Mouse (Mus musculus) intestine, embryonic 15.5 days (tissue): ENCODE measurements around the gene Pax1. TPM values are rescaled to one million over a fixed set of nuclear protein-coding genes. Genes with fewer than 3 reads are reported as not detected.

Source experiments
- ATAC-seq: fragments of 200-750 bp; cut with Nextera tagmentation; 2 replicates; pipeline ENCODE4 v1.8.0; 2017; ENCODE audit warnings: moderate TSS enrichment, moderate library complexity
- H3K27ac ChIP-seq: fragments of 300-500 bp; sonication (generic); 2 replicates; pipeline ENCODE4 v1.5.1; 2015; ENCODE audit warnings: mild to moderate bottlenecking, inconsistent platforms
- H3K27me3 ChIP-seq: fragments of 300-500 bp; sonication (generic); replicated peaks from 2 replicates; pipeline ENCODE4 v1.6.1; 2015; ENCODE audit warnings: inconsistent platforms
- H3K36me3 ChIP-seq: fragments of 300-500 bp; sonication (generic); 2 replicates; pipeline ENCODE4 v1.6.1; 2015; ENCODE audit warnings: inconsistent platforms
- H3K4me1 ChIP-seq: fragments of 300-500 bp; sonication (generic); replicated peaks from 2 replicates; pipeline ENCODE4 v1.6.1; 2015; ENCODE audit warnings: inconsistent platforms
- H3K4me2 ChIP-seq: fragments of 300-500 bp; sonication (generic); replicated peaks from 2 replicates; pipeline ENCODE4 v1.6.1; 2015; ENCODE audit warnings: mild to moderate bottlenecking, inconsistent platforms
- H3K4me3 ChIP-seq: fragments of 300-500 bp; sonication (generic); replicated peaks from 2 replicates; pipeline ENCODE4 v1.5.1; 2015; ENCODE audit warnings: inconsistent platforms
- H3K9ac ChIP-seq: fragments of 300-500 bp; sonication (generic); 2 replicates; pipeline ENCODE4 v1.6.1; 2015; ENCODE audit warnings: inconsistent platforms
- H3K9me3 ChIP-seq: fragments of 300-500 bp; sonication (generic); 2 replicates; pipeline ENCODE4 v1.6.1; 2016; ENCODE audit warnings: inconsistent platforms
- WGBS: fragments of 180-500 bp; shearing (Covaris S2); methylation state at CpG from one replicate; pipeline ENCODE4 v1.1.7; 2015; 5-methylcytosine and 5-hydroxymethylcytosine counted together
- polyA plus RNA-seq: library from polyadenylated mRNA; unstranded; fragments of >200 nt; fragmentation: Nextera tagmentation; extraction: Ambion mirVana; gene quantifications from 2 replicates; pipeline ENCODE4 v1.2.1, GENCODE M21; 2015

Pax1 gene
- 0.10 TPM in 1 of 2 replicates, not detected in the other for polyA plus RNA-seq

DNA sequence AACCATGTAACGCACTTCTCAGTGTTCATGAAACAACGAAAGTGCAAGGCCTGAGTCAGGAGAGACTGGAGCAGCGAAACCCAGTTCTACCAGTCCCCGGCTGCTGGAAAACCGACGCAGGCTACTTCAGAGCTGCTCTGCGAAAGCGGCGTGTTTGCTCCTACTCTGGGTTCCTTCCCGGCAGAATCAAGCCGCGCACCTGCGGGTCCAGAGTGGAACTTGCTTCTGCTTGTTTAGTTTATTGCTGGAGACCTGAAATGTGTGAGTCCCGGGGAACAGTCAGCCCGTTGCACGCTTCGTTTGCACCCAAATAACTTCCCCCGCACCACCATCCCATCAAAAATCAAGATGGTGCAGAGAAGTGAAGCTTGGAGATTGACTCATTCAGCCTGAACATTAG is at the start of gene Pax1:
Gene Pax1, plus strand, starts transcription at position 345 of the 400 bp plus-strand sequence.
- no peak within 1 kb of the TSS for H3K27ac ChIP-seq
- under 1% methylated on average over 18 of the region's 18 CpGs for WGBS
- ATAC-seq: no peak
- no peaks in the 10 kb centered on the region for H3K36me3 ChIP-seq
- no peaks in the 10 kb centered on the region for H3K9me3 ChIP-seq
- H3K9ac ChIP-seq: no peak within 1 kb of the TSS
- H3K4me1 ChIP-seq: peaks cover 12% of the 10 kb centered on the region
- no peak within 1 kb of the TSS for H3K4me3 ChIP-seq
- 0 out of 2 replicates have a peak within 1 kb of the TSS, but pooled peaks have one; percentile 3 for H3K4me2 ChIP-seq
- peaks cover 85% of the 10 kb centered on the region for H3K27me3 ChIP-seq

DNA sequence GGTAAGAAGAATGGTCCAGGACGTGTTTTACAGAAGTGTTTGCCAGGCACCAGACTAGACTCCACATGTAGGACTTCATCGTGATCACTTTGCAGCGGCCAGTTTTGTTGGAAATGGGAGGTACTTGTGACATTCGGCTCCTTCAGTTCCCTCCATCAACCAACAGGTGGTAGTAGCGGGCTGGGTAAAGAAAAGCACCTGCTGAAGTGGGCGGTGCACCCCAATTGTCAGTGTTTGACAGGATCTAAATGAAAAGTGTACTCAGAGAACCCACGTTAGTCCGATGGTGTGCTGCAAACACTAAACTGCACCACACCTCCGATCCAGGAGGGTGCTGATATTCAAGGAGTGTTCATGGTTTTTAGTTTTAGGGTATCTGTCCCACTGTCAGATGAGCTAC is 40.7 kb upstream of the Pax1 start:
- 12% methylated on average over 9 of the region's 9 CpGs for WGBS
- ATAC-seq: no peak
- no peaks in the 10 kb centered on the region for H3K4me1 ChIP-seq
- H3K9ac ChIP-seq: no peak overlapping the region
- no peak overlapping the region for H3K4me3 ChIP-seq
- peaks cover 5% of the 10 kb centered on the region; the same call in 1 of the 2 replicates for H3K27me3 ChIP-seq
- H3K4me2 ChIP-seq: no peak overlapping the region
- no peaks in the 10 kb centered on the region for H3K9me3 ChIP-seq
- no peak overlapping the region for H3K27ac ChIP-seq
- no peaks in the 10 kb centered on the region for H3K36me3 ChIP-seq

DNA sequence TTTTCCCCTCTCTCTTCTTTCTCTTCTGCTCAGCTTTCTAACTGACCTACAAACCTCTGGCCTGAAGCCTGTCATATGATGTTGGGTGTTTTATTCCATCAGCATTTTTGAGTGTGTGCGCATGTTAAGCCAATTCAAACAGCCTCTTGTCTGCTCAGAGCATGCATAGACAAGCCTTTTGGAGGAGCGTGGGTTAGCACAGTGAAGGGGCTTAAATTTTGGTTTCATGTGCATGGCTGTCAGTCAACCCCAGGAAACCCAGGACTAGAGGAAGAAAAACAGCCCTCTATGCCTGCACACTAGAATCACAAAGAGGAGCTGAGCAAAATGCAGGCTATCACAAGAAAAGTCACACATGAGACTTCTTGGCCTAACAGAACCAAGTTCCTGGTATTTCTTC is 36.5 kb upstream of the Pax1 start:
- Histone ChIP-seq H3K4me2 (no peak overlapping the region), H3K9ac (no peak overlapping the region), H3K27me3 (peaks cover 5% of the 10 kb centered on the region; the same call in 1 of the 2 replicates), H3K27ac (no peak overlapping the region), H3K9me3 (no peaks in the 10 kb centered on the region), H3K4me3 (no peak overlapping the region), H3K4me1 (no peaks in the 10 kb centered on the region), H3K36me3 (no peaks in the 10 kb centered on the region)
- no peak for ATAC-seq
- 88% methylated on average over 2 of the region's 2 CpGs for WGBS

DNA sequence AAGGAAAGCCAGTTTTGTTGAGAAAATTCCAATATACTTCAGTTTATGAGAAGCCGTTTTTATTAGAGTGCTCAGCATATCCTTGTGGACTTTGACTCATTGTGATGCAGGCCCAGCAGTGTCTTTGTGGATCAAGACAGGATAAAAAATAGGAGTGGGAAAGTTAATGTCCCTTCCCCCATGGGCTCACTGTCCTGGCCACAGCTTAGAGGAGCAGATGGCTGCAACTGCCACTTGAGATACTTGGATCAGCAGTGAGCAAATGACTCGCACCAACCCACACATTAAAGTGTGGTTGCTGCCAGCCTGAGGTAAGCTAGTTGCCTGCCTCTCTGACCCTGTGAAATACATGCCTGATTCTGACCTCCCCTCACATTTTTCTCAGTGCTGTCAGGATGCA is 29.0 kb upstream of the Pax1 start:
- ATAC-seq: no peak
- no peaks in the 10 kb centered on the region for H3K4me1 ChIP-seq
- H3K36me3 ChIP-seq: no peaks in the 10 kb centered on the region
- H3K4me3 ChIP-seq: no peak overlapping the region
- H3K27ac ChIP-seq: no peak overlapping the region
- no peak overlapping the region for H3K9ac ChIP-seq
- no peaks in the 10 kb centered on the region for H3K27me3 ChIP-seq
- no peak overlapping the region for H3K4me2 ChIP-seq
- 69% methylated on average over 2 of the region's 2 CpGs for WGBS
- no peaks in the 10 kb centered on the region for H3K9me3 ChIP-seq

DNA sequence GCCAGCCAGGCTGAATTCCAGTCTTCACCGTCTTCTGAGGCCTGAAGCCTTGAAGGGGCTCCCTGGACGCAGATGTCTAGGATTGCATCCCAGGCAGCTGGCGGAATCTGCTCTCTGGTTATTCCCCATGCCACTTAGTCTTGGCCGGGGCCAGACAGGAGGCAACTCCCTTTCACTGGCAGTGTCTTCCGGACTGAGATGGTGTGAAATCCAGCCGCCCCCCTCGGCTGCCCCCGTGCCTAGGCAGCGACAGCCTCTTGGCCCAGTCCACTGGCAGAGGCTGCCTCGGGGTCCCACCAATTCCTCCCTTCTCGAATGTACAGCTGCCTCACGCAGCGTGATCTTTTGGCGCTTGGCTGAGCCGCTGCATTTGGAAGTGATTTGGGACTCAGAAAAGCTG is 23.0 kb upstream of the Pax1 start:
- Histone ChIP-seq H3K9ac (no peak overlapping the region), H3K4me3 (no peak overlapping the region), H3K4me1 (no peaks in the 10 kb centered on the region), H3K36me3 (no peaks in the 10 kb centered on the region), H3K27ac (no peak overlapping the region), H3K9me3 (no peaks in the 10 kb centered on the region), H3K4me2 (no peak overlapping the region), H3K27me3 (0 out of 2 replicates have a peak, but pooled peaks cover 2% of the 10 kb centered on the region)
- ATAC-seq: no peak
- 64% methylated on average over 15 of the region's 15 CpGs for WGBS

DNA sequence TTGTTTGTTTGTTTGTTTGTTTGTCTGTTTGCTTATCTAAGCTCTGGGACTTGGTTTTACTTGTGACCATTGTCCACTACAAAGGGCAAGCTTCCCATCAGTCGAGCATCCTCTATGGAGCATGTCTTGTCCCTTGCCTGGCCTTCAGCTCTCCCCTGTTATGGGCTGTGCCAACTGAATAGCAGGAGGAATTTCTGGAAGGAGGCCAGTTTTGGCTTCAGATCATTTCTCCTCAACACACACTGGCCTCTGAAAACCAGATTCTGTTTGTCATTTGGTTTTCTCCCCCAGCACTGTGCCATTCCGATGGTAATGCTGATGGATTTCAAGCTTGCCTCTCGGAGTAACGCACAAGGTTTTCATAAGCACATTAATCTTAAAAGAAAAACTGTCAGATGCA is 21.9 kb upstream of the Pax1 start:
- Histone ChIP-seq H3K27me3 (0 out of 2 replicates have a peak, but pooled peaks cover 2% of the 10 kb centered on the region), H3K9me3 (no peaks in the 10 kb centered on the region), H3K4me2 (no peak overlapping the region), H3K4me3 (no peak overlapping the region), H3K36me3 (no peaks in the 10 kb centered on the region), H3K4me1 (no peaks in the 10 kb centered on the region), H3K27ac (no peak overlapping the region), H3K9ac (no peak overlapping the region)
- ATAC-seq: no peak
- 70% methylated on average over 4 of the region's 4 CpGs for WGBS

DNA sequence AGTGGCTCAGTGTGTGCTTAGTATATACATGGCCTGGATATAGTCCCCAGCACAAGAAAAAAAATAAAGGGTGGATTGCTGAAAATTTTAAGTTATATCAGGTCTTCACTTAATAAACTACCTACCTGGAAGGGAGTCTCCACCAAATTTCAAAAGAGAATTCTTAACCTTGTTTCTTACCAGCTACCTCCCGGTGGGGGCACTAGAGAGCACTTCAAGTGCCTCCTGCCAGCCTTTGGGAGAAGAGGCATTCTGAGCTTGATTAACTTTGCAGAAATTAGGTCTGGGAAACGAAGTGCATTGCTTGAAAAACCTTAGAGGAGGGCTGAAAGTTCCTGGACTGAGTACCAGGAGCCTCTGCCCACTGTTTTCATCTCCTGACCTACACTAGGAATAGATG is 19.5 kb upstream of the Pax1 start:
- Histone ChIP-seq H3K4me1 (no peaks in the 10 kb centered on the region), H3K4me2 (no peak overlapping the region), H3K9ac (no peak overlapping the region), H3K27me3 (0 out of 2 replicates have a peak, but pooled peaks cover 2% of the 10 kb centered on the region), H3K36me3 (no peaks in the 10 kb centered on the region), H3K9me3 (no peaks in the 10 kb centered on the region), H3K27ac (no peak overlapping the region), H3K4me3 (no peak overlapping the region)
- WGBS: 15% methylated on average over 2 of the region's 2 CpGs
- no peak for ATAC-seq

DNA sequence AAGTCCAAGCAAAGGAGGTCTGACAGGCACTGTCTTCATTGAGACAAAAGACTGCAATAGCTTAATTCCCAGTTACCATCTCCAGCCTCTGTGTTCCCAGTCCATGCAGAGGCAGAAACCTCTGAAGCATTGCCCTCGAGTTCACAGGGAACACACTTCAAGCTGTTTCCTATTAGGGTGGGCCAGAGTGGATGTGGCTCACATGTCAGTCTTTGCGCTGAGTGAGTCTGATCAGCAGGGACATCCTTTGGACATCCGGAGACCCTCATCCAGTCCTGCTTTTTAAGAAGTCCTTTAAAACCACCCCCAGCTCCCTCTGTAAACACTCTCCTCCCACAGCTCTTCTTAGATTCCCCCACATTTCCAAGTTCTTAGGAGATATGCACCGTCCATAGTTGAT is 2.0 kb upstream of the Pax1 start:
- Histone ChIP-seq H3K27ac (no peak overlapping the region), H3K9me3 (no peaks in the 10 kb centered on the region), H3K27me3 (peaks cover 72% of the 10 kb centered on the region), H3K9ac (no peak overlapping the region), H3K4me3 (no peak overlapping the region), H3K4me2 (no peak overlapping the region), H3K36me3 (no peaks in the 10 kb centered on the region), H3K4me1 (peaks cover under 1% of the 10 kb centered on the region)
- WGBS: 1% methylated on average over 4 of the region's 4 CpGs
- no peak for ATAC-seq

DNA sequence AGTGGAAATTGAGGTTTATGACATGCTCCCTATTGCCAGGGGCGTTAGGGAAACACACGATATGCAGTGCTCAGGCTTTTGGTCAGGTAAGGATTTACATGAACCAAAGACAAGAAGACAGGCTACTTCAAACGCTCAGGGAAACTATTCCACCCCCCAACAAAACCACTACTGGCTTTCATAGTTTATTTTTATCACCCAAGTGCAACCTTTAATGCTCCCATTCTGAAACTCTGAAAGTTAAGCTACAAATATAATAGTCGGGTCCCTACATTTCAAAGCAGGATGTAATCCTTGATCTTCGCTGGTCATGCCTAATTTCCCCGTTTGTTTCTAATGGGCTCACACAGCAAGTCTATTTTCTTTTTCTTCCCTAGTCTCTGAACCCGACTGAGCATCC is 1.3 kb upstream of the Pax1 start:
- Histone ChIP-seq H3K4me2 (no peak overlapping the region), H3K9me3 (no peaks in the 10 kb centered on the region), H3K36me3 (no peaks in the 10 kb centered on the region), H3K4me1 (peaks cover 8% of the 10 kb centered on the region), H3K9ac (no peak overlapping the region), H3K4me3 (no peak overlapping the region), H3K27me3 (peaks cover 78% of the 10 kb centered on the region), H3K27ac (no peak overlapping the region)
- ATAC-seq: no peak
- WGBS: 3% methylated on average over 7 of the region's 7 CpGs

DNA sequence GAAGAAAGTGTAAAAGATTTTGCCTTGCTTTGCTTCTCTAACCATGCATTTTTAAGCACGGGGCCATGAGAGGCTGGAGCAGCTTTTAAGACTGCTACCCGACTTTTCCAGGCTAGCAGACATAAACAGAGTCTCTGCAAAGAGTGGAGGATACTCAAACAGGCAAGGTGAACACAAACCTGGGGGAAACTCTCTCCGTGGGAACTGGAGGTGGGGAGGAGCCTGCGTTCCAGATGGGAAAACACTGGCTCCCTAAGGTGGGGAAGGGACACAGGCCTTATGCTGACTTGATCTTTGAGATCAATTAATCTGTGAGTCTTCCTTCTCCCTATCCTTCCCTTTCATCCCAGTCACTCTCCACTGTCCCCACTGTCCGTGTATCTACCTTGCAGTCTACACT is 869 bp upstream of the Pax1 start:
- H3K4me3 ChIP-seq: no peak overlapping the region
- under 1% methylated on average over 5 of the region's 5 CpGs for WGBS
- peaks cover 12% of the 10 kb centered on the region for H3K4me1 ChIP-seq
- no peaks in the 10 kb centered on the region for H3K36me3 ChIP-seq
- H3K9ac ChIP-seq: no peak overlapping the region
- peaks cover 83% of the 10 kb centered on the region for H3K27me3 ChIP-seq
- H3K27ac ChIP-seq: no peak overlapping the region
- no peaks in the 10 kb centered on the region for H3K9me3 ChIP-seq
- H3K4me2 ChIP-seq: no peak overlapping the region
- ATAC-seq: no peak

DNA sequence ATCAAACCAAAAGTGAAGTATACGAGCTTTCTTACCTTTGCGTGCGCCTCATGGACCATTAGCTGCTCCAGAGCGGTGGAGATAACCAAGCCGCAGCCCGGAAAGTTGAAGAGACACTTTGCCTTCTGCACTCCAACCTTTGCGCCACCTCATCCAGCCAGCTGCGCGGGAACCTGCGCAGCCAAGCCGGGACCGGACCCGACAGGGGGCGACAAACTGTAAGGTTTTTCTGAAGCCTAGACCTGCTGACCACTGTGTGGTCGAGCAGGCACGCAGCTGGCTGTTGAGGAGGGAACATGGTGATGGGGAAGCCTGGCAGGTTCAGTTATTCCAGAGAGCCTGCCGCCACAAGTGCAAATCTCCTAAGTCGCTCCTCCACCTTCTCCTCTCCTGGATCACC is 591 bp downstream of the Pax1 start:
- 0 out of 2 replicates have a peak overlapping the region, but pooled peaks have one; percentile 3 for H3K4me2 ChIP-seq
- peaks cover 12% of the 10 kb centered on the region for H3K4me1 ChIP-seq
- peak; percentile 55; the same call in 1 of the 2 replicates for ATAC-seq
- no peaks in the 10 kb centered on the region for H3K36me3 ChIP-seq
- no peak overlapping the region for H3K4me3 ChIP-seq
- no peak overlapping the region for H3K9ac ChIP-seq
- under 1% methylated on average over 18 of the region's 18 CpGs for WGBS
- peaks cover 92% of the 10 kb centered on the region for H3K27me3 ChIP-seq
- H3K9me3 ChIP-seq: no peaks in the 10 kb centered on the region
- no peak overlapping the region for H3K27ac ChIP-seq

DNA sequence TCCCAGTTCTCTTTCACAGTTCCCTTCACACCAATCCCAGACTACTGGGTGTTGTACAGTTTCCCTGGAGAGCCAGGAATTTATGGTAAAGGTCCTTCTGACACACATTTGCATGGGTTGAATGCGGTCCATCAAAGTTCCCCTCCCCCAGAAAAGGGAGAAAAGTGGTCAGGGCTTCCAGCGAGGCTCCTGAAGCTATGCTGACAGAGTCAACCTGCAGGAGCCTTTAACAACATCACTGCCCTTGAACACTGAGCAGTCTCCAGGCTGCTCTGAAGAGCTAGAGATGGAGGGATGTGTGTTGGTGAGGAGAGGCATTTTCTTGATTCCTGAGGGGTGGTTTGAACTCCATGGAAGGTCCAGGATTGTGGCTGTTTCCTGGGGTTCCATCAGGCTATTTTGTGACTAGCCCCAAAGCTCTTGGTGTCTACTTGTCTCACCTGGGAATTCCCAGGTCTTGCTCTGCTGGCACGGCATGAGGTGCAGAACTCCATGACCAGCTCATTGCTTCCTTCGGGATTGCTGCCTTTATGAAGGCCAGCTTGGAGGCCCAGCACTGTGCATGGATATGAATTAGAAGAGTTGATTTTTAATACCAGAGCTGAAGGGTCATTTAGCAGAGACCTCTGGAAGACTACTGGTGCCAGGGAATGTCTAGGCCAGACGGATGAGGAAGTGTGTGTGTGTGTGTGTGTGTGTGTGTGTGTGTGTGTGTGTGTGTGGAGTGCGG is 1.8 kb downstream of the Pax1 start:
- Histone ChIP-seq H3K4me3 (no peak overlapping the region), H3K36me3 (no peaks in the 10 kb centered on the region), H3K4me2 (no peak overlapping the region), H3K27ac (no peak overlapping the region), H3K9me3 (no peaks in the 10 kb centered on the region), H3K27me3 (peaks cover 96% of the 10 kb centered on the region), H3K4me1 (peaks cover 12% of the 10 kb centered on the region), H3K9ac (no peak overlapping the region)
- ATAC-seq: no peak
- WGBS: 9% methylated on average over 6 of the region's 6 CpGs

DNA sequence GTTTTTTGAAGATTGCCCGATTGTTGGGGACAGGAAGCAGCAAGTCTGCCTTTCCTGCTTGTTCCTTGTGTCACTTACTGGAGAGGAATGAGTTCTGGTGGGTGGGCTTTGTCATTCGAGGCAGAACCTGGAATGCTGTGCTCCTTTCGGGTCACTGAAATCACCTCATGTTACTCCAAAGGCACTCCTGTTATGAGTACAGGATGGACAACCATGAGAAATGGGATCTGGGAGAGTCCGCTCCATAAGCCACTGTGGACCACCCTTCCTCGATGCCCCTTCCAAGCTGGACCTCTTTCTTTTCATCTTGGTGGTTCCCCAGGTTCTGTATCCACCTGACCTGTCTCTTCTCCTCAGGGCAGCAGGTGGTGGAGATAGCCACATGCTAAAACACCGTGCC is 2.5 kb downstream of the Pax1 start:
- no peak overlapping the region for H3K27ac ChIP-seq
- H3K4me3 ChIP-seq: no peak overlapping the region
- WGBS: 10% methylated on average over 6 of the region's 6 CpGs
- H3K4me2 ChIP-seq: no peak overlapping the region
- H3K36me3 ChIP-seq: no peaks in the 10 kb centered on the region
- H3K9ac ChIP-seq: no peak overlapping the region
- peaks cover 89% of the 10 kb centered on the region for H3K27me3 ChIP-seq
- H3K9me3 ChIP-seq: no peaks in the 10 kb centered on the region
- no peak for ATAC-seq
- H3K4me1 ChIP-seq: peaks cover 12% of the 10 kb centered on the region
